Mouse (Mus musculus) lung, embryonic 16.5 days (tissue): ENCODE results near the gene Ash1l. TPM values are rescaled to one million over a fixed set of nuclear protein-coding genes. Genes with fewer than 3 reads are reported as not detected.

Experiments used
- ATAC-seq: fragments of 200-750 bp; cut with Nextera tagmentation; 2 replicates; pipeline ENCODE4 v1.8.0; 2017; ENCODE audit warnings: low read depth, mild to moderate bottlenecking, moderate library complexity
- H3K27ac ChIP-seq: fragments of 300-500 bp; sonication (generic); 2 replicates; pipeline ENCODE4 v1.5.1; 2014; ENCODE audit warnings: mild to moderate bottlenecking, control low read depth, low read length
- H3K27me3 ChIP-seq: fragments of 300-500 bp; sonication (generic); 2 replicates; pipeline ENCODE4 v1.6.1; 2014; ENCODE audit warnings: low read depth, low read length, mixed read lengths; ENCODE audit not compliant: control insufficient read depth, insufficient read depth
- H3K36me3 ChIP-seq: fragments of 300-500 bp; sonication (generic); 2 replicates; pipeline ENCODE4 v1.6.1; 2014; ENCODE audit warnings: low read length; ENCODE audit not compliant: control insufficient read depth, insufficient read depth
- H3K4me1 ChIP-seq: fragments of 300-500 bp; sonication (generic); replicated peaks from 2 replicates; pipeline ENCODE4 v1.6.1; 2014; ENCODE audit warnings: low read length, mixed read lengths; ENCODE audit not compliant: control insufficient read depth, insufficient read depth
- H3K4me2 ChIP-seq: fragments of 300-500 bp; sonication (generic); 2 replicates; pipeline ENCODE4 v1.6.1; 2014; ENCODE audit warnings: low read depth, low read length, control low read depth
- H3K4me3 ChIP-seq: fragments of 300-500 bp; sonication (generic); 2 replicates; pipeline ENCODE4 v1.5.1; 2014; ENCODE audit warnings: mild to moderate bottlenecking, low read length, control low read depth
- H3K9ac ChIP-seq: fragments of 300-500 bp; sonication (generic); 2 replicates; pipeline ENCODE4 v1.6.1; 2014; ENCODE audit warnings: low read length, control low read depth
- H3K9me3 ChIP-seq: fragments of 300-500 bp; sonication (generic); 2 replicates; pipeline ENCODE4 v1.6.1; 2016; ENCODE audit warnings: low read length; ENCODE audit not compliant: control insufficient read depth
- WGBS: fragments of 180-500 bp; shearing (Covaris S2); extraction: QIAGEN DNeasy Blood & Tissue Kit; methylation state at CpG from one replicate; pipeline ENCODE4 v1.1.7; 2014; 5-methylcytosine and 5-hydroxymethylcytosine counted together
- polyA plus RNA-seq: library from polyadenylated mRNA; unstranded; fragments of >200 nt; fragmentation: Nextera tagmentation; extraction: Ambion mirVana; gene quantifications from 2 replicates; pipeline ENCODE4 v1.2.1, GENCODE M21; 2015

The Ash1l gene
- polyA plus RNA-seq, 1 experiment from 2014 or later: 19.4 TPM

GRCm38 (mm10) chr3:88918981-88919380 lies 31.4 kb upstream of the Ash1l start:
- H3K9me3 ChIP-seq: no peaks in the 10 kb centered on the region
- no peak overlapping the region for H3K4me2 ChIP-seq
- peaks cover 21% of the 10 kb centered on the region for H3K36me3 ChIP-seq
- H3K4me3 ChIP-seq: no peak overlapping the region
- WGBS: 65% methylated on average over 13 of the region's 13 CpGs
- no peak overlapping the region for H3K27ac ChIP-seq
- H3K4me1 ChIP-seq: peaks cover 6% of the 10 kb centered on the region
- H3K9ac ChIP-seq: no peak overlapping the region
- ATAC-seq: no peak
- no peaks in the 10 kb centered on the region for H3K27me3 ChIP-seq

DNA sequence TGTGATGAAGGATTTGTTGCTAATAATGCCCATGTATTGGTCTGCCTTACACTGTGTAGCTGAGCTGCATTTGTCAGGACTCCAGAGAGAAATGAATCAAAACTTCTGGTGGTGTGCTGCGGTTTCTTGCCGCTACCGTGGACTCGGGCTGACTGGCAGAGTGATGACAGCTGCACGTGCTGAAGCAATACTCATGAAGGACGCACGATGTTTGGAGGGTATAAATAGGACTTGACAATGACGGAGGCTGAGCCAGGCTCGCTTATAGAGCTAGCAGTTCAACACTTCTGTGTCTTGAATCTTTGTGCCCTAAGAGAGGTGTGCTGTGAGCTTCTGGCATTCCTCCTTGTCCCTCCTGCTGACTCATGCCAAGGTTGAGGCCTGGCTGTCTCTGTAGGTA lies 29.0 kb upstream of the Ash1l start:
- H3K4me2 ChIP-seq: no peak overlapping the region
- no peak overlapping the region for H3K4me3 ChIP-seq
- no peaks in the 10 kb centered on the region for H3K9me3 ChIP-seq
- no peak overlapping the region for H3K27ac ChIP-seq
- WGBS: 91% methylated on average over 9 of the region's 9 CpGs
- no peak overlapping the region for H3K9ac ChIP-seq
- peaks cover 28% of the 10 kb centered on the region for H3K36me3 ChIP-seq
- ATAC-seq: no peak
- H3K4me1 ChIP-seq: no peaks in the 10 kb centered on the region
- no peaks in the 10 kb centered on the region for H3K27me3 ChIP-seq

DNA sequence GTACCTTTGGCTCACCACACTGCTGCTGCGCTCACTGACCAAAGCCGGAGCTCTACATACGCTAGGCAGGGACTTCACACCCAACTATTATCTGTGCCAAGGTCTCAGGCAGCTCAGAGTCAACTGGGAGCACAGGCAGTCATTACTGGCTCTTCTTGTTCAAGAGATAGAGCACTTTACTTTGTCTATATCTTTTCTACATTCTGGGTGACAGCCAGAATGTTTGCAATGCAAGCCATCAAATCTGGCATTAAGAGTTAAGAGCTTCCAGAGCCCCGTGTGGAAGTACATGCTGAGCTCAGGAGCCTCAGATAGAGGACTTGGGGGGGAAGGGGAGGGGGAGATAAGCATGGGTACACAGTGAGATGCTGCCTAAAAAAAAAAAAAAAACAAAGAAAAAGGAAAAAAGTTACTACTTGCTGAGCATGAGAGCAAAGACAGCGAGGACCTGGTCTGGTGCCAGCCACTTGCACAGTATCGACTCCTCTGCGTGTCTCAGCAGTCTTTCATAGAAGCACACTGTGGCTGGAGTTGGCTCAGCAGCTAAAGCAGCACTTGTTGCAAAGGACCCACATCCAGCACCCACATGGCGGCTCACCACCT lies 26.3 kb upstream of the Ash1l start:
- Histone ChIP-seq H3K9me3 (no peaks in the 10 kb centered on the region), H3K4me1 (no peaks in the 10 kb centered on the region), H3K9ac (no peak overlapping the region), H3K27ac (no peak overlapping the region), H3K27me3 (no peaks in the 10 kb centered on the region), H3K36me3 (peaks cover 42% of the 10 kb centered on the region), H3K4me2 (no peak overlapping the region), H3K4me3 (no peak overlapping the region)
- WGBS: 76% methylated on average over 8 of the region's 8 CpGs
- no peak for ATAC-seq

DNA sequence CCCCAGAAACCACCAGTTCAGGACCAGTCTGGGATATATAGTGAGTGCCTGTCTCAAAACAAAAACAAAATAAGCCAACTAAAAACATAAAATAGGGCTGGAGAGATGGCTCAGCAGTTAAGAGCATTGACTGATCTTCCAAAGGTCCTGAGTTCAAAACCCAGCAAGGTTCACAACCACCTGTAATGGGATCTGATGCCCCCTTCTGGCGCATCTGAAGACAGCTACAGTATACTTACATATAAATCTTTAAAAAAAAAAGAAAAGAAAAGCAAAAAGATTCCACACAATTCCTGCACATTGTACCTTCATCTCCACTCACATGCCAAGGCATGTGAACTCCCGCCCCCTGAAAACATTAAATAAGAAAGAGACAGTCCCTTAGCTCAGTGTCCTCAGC lies 24.8 kb upstream of the Ash1l start:
- H3K27ac ChIP-seq: no peak overlapping the region
- H3K9me3 ChIP-seq: no peaks in the 10 kb centered on the region
- peaks cover 47% of the 10 kb centered on the region for H3K36me3 ChIP-seq
- H3K4me1 ChIP-seq: no peaks in the 10 kb centered on the region
- H3K27me3 ChIP-seq: no peaks in the 10 kb centered on the region
- no peak overlapping the region for H3K4me2 ChIP-seq
- no peak overlapping the region for H3K4me3 ChIP-seq
- no peak overlapping the region for H3K9ac ChIP-seq
- WGBS: 86% methylated on average over 2 of the region's 2 CpGs
- ATAC-seq: no peak

DNA sequence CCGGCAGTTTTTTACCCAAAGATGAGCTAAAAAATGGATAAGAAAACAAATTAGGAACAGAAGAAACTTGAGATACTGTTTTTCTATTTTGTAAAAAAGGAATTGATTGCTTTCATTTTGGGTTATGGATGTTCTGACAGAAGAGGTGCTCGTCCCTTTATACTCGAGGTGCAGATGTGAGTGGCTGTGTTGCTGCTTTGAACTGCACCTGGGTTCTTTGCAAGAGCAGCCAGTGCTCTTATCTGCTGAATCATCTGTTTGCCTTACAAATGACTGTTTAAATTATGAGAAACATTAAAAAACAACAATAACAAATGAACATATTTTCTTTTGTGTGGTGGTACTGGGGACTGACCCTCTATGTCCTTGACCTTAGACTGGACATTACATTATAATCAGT lies 20.9 kb upstream of the Ash1l start:
- peaks cover 30% of the 10 kb centered on the region for H3K36me3 ChIP-seq
- no peaks in the 10 kb centered on the region for H3K9me3 ChIP-seq
- no peak overlapping the region for H3K9ac ChIP-seq
- no peak overlapping the region for H3K4me2 ChIP-seq
- ATAC-seq: no peak
- H3K4me1 ChIP-seq: no peaks in the 10 kb centered on the region
- 76% methylated on average over 3 of the region's 3 CpGs for WGBS
- no peak overlapping the region for H3K27ac ChIP-seq
- H3K4me3 ChIP-seq: no peak overlapping the region
- no peaks in the 10 kb centered on the region for H3K27me3 ChIP-seq

DNA sequence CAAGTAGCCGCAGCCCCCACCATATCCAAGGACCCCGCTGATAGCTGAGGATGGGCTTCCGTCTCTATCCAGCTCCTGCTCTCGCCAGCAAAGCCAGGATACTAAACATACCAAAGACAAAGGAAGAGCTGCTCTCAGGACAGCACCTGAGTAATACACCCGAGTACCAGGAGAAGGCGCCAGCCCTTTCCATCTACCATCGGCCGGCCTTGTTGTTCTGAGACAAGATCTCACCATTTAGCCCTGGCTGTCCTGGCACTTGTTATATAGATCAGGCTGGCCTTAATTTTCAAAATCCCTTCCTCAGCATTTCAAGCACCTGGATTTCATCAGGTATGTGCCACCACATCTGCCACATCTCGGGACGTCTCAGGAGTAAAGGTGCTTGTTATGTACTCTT lies 11.4 kb upstream of the Ash1l start:
- 96% methylated on average over 10 of the region's 10 CpGs for WGBS
- H3K27ac ChIP-seq: no peak overlapping the region
- no peaks in the 10 kb centered on the region for H3K4me1 ChIP-seq
- H3K4me2 ChIP-seq: no peak overlapping the region
- H3K4me3 ChIP-seq: no peak overlapping the region
- H3K27me3 ChIP-seq: no peaks in the 10 kb centered on the region
- no peak overlapping the region for H3K9ac ChIP-seq
- H3K36me3 ChIP-seq: peaks cover 18% of the 10 kb centered on the region
- no peak for ATAC-seq
- no peaks in the 10 kb centered on the region for H3K9me3 ChIP-seq

GRCm38 (mm10) chr3:88939749-88940148 lies 10.7 kb upstream of the Ash1l start:
- H3K27me3 ChIP-seq: no peaks in the 10 kb centered on the region
- H3K36me3 ChIP-seq: peaks cover 18% of the 10 kb centered on the region
- no peak overlapping the region for H3K4me2 ChIP-seq
- H3K4me1 ChIP-seq: no peaks in the 10 kb centered on the region
- H3K27ac ChIP-seq: no peak overlapping the region
- 77% methylated on average over 3 of the region's 3 CpGs for WGBS
- no peaks in the 10 kb centered on the region for H3K9me3 ChIP-seq
- no peak for ATAC-seq
- no peak overlapping the region for H3K4me3 ChIP-seq
- no peak overlapping the region for H3K9ac ChIP-seq

DNA sequence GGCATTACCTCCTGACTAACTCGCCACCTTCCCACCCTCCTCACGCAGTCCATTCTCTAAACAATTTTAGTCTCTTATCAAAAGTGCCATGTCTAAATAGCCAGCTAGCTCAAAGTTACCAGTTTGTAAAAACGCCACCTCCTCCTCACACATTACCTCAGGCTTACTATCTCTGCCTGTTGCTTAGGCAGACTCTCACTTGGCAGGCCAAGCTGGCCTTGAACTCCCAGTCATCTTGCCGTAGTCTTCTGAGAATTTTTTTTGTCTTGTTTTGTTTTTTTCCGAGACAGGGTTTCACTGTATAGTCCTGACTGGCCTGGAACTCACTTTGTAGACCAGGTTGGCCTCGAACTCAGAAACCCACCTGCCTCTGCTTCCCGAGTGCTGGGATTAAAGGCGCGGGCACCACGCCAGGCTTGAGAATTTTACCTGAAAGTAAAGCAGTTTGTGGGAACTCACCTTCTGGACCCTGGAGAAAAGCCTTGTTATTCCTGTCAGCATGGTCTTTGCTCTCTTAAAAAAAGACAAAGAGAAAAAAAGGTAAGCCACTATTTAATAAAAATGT lies 8.0 kb upstream of the Ash1l start:
- 87% methylated on average over 10 of the region's 10 CpGs for WGBS
- H3K27me3 ChIP-seq: no peaks in the 10 kb centered on the region

DNA sequence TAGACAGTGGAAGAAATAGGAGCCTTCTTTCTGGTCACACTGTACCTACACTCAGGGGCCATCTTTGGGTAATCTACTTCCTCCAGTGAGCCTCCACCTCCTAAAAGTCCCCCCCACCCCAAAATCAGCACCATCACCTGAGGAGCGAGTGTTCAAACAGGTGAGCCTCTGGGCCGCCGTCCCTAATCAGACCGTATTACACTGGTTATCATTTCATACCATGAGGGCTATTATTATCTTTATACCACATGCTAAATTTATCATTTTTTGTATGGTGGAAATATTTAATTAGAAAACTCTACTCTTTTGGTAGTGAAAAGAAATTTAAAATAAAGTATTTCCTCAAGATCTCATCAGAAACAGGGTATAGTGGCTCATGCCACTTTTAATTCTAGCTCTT lies 6.3 kb upstream of the Ash1l start:
- Histone ChIP-seq H3K4me3 (no peak overlapping the region), H3K27me3 (no peaks in the 10 kb centered on the region), H3K9ac (no peak overlapping the region), H3K36me3 (peaks cover 18% of the 10 kb centered on the region), H3K4me2 (no peak overlapping the region), H3K9me3 (no peaks in the 10 kb centered on the region), H3K27ac (no peak overlapping the region), H3K4me1 (peaks cover 13% of the 10 kb centered on the region)
- ATAC-seq: no peak
- 83% methylated on average over 4 of the region's 4 CpGs for WGBS

More for the DNA sequence above, 8.0 kb upstream of the Ash1l start:
- no peak for ATAC-seq
- Histone ChIP-seq H3K4me2 (no peak overlapping the region), H3K36me3 (peaks cover 18% of the 10 kb centered on the region), H3K4me3 (no peak overlapping the region), H3K4me1 (no peaks in the 10 kb centered on the region; the same call in 1 of the 2 replicates), H3K9me3 (no peaks in the 10 kb centered on the region), H3K27ac (no peak overlapping the region), H3K9ac (no peak overlapping the region)
